Mouse (Mus musculus) frontal cortex, postnatal 25 days (tissue): ENCODE data around the gene Clybl.

ENCODE experiments used
- DNase-seq, 2 experiments: peaks; one replicate each; pipeline ENCODE4 v3.0.0; 2022; ENCODE audit warnings: low spot score in 2 of 2

The Clybl gene

DNA sequence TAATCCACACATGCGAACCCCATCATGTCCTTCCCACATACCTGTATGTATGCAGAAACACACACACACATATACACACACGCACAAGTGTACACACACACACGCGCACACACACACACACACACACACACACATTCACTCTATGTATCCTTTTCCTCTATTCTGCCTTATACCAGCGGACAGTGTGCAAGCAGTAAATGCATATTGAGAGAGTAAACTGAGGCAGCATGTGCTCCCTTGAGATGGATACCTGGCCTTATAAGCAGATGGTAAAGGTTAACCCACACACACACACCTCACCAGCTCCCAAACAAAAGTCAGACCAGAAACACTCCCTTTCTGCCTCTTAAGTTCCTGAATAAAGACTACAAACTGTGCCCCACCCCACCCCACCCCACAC is 204.3 kb downstream of the Clybl start:
- no peak for DNase-seq

DNA sequence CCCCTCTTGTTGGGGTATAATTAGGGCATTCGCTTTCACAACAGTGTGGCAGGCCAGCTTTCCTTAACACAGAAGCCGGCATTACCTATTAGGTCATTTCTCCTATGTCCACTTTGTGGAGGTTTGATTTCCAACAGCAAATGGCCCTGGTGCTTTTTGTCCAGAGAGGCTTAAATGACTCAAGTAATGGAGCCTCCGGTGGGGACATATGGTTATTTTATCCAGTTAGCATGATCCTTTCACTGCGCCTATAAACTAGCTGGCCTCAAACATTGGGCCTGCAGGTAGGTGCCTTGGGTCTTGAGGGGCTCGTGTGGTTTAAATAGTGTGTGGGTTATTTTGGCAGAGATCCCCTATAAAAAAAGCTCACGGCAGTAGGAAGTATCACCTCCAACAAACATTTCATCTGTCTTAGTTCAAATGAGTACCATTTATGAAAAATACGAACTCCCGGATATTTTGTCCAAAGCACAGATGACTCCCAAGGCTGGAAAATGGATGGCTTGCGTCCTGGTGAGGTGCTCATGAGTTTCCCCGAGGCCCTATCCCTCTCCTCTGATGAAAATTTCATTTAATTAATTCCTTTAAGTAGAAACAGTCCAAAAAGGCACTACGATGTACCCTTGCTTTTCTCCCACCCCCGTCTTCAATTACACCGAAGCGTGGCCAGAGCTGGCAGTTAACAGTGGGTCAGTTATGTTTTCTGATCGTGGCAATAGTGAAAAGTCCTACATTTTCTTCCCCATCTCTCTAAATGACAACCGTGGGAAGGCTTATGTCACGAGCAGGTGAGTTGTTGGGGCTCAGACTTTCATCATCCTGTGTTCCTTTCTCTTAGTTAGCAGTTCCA is 205.0 kb downstream of the Clybl start:
- no peak for DNase-seq

GRCm38 (mm10) chr14:122387781-122388180 is 206.3 kb downstream of the Clybl start:
- no peak for DNase-seq

GRCm38 (mm10) chr14:122388431-122389031 is 207.0 kb downstream of the Clybl start:
- no peak for DNase-seq

- DNase-seq = no peak
Measured at GRCm38 (mm10) chr14:122389684-122390370, 208.3 kb downstream of the Clybl start.

DNA sequence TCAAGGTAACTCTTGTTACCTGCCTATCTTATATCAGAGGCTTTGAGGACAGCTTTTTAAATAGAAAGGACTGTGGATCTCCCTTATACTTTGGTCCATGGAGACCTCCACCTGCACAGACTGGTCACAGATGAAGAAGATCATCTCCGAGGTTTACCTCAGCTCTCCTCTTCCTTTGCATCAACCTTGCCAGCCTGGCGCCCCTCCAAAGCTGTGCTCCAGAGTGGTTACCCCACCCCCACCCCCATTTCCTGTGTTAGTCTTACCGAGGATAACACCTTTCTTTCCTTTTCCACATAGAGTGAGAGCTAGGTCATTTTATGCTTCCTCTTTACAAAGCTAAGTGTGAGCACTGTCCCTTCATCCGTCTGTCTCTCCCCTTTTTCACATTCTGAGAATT is 209.4 kb downstream of the Clybl start:
- DNase-seq = no peak

GRCm38 (mm10) chr14:122393119-122393518 is 211.6 kb downstream of the Clybl start:
- DNase-seq = no peak

DNA sequence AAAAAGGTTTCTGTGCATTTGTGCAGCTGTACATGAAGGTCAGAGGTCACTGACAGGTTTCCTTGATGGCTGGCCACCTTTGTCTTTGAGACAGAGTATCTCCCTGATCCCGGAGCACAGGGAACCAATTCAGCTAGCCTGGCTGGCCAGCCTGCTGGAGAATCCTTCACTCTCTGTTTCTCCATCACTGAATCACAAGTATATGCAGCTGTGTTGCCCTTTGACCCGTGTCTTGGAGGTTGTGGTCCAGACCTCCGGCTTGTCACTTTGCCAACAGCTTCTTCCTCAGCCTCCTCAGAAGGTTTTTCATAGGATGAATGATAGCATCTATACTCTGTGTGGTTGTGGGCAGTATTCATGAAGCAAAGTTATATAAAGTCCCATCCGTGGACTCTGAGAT is 217.2 kb downstream of the Clybl start:
- no peak for DNase-seq

GRCm38 (mm10) chr14:122399906-122400305 is 218.4 kb downstream of the Clybl start:
- DNase-seq = no peak

GRCm38 (mm10) chr14:122401886-122402285 is 220.4 kb downstream of the Clybl start:
- no peak for DNase-seq

DNA sequence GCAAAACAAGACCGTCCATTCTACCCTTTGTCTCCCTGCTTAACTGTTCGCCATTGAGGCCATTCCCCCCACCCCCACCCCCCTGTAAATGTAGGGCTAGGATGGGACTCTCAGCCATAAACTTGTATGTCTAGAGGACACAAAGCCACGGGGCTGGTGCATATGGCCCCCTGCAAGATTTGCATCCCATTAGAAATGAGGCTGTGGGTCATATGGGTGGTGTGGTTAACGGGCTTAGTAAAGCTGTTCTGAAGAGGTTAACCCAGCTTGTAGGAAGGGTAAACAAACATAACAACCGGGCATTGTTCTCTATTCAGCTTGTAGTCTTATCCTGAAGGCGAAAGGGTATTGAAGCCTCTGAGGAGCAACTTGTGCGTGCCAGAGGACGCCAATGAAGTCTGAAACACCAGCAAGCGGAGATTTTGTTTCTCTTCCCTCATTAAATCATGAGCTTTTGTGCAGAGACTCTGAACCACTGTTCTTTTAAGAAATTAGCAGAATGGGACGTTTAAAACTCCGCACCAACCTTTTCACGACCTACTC is 221.3 kb downstream of the Clybl start:
- DNase-seq = no peak

DNA sequence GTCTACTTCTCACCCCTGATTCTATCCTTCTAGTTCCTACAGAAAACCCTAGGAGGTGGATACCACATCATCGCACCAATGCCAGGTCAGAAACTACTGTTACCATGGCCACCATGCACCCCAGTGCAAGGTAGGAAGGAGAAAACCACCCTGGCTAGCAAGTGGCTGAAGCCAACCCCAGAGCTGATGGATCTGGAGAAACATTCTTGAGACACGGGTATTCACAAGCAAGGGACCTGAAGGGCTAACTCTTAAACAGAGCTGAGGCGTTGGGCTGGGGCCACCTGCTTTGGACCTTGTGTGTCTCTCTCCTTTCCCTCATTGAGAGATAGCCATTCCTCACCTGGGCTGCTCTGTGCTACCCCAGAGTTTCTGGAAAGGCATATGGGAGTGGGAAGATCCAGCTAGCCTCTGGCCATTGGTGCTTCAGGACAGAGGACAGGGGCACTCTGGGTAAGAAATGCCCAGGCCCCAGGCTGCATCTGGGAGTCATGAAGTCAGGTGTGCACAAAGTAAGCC is 222.0 kb downstream of the Clybl start:
- no peak for DNase-seq

DNA sequence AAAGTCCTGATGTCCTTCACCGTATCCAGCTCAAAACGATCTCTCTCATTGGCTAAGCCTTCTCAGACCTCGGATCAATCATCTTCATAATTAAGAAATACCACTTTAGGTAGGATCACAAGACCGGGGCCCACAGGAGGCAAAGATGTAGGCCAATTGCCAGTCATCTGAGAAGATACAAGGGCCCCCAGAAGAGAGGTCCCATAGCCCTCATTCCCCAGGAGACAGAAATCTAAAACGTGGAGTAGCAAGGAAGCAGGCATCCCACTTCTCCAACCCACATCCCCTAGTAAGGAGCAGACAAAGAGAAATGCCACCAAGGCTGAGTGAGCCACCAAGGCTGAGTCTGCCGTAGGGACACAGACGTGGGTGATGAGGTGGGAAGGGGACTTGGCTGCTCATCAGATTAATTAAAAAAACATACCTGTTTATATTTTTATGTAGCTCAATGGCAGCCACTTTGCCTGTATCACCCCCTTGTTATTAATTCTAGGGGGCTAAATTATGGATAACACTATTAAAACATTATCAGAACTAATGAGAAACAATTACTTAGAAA is 223.2 kb downstream of the Clybl start:
- DNase-seq = no peak

- DNase-seq = no peak
Measured at GRCm38 (mm10) chr14:122405236-122405635, 223.7 kb downstream of the Clybl start.

GRCm38 (mm10) chr14:122405897-122406540 is 224.5 kb downstream of the Clybl start:
- no peak for DNase-seq

- DNase-seq = peak in 1 of 2 experiments; percentile 13
Measured at GRCm38 (mm10) chr14:122406541-122407219, 225.2 kb downstream of the Clybl start.

GRCm38 (mm10) chr14:122412841-122413541 is 231.5 kb downstream of the Clybl start:
- no peak for DNase-seq

- DNase-seq = no peak
Measured at GRCm38 (mm10) chr14:122413542-122413928, 232.0 kb downstream of the Clybl start.

- no peak for DNase-seq
Measured at GRCm38 (mm10) chr14:122414786-122415185, 233.3 kb downstream of the Clybl start.

GRCm38 (mm10) chr14:122416166-122416771 is 234.8 kb downstream of the Clybl start:
- no peak for DNase-seq
